Mouse (Mus musculus): Measurements from ENCODE around the gene Ttc28.

DNA sequence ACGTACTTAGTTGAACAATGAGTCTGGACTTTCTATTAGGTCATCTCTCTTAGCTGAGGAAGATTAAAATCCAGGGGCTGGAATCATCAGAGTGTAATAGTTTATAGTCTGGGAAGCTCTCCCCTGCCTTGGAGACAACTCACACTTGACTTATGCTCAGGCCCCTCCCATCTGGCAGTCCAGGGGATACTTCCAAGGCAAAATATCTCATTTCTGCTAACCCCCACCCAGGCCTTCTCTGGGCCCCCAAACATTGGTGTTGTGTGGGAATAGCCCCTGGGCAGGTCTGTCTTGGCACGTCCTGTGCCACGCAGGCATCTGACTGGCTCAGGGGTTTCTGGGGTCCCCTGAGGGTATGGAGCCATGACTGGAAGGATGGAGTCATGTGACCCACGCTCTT is 275.7 kb downstream of the Ttc28 start:
- TF ChIP-seq CTCF (IDR thresholded peaks at IDR 0.05; ENCODE audit: low read depth, low read length): no peak
- no peak for TF ChIP-seq POLR2A (IDR thresholded peaks at IDR 0.05; ENCODE audit: extremely low read depth, insufficient read depth, low read length)
